Mouse (Mus musculus): ENCODE results near the gene Mydgf.

Gene Mydgf

GRCm38 (mm10) chr17:56139858-56140595 lies 43.7 kb downstream of the Mydgf start, which contains the start of gene Sema6b:
Gene Sema6b (minus strand): TSS chr17:56140343.
- peak; percentile 77 for DNase-seq

- no peak for DNase-seq
Observed at GRCm38 (mm10) chr17:56139355-56139754, 44.4 kb downstream of the Mydgf start.

- no peak for DNase-seq
Observed at GRCm38 (mm10) chr17:56137839-56138613, 45.7 kb downstream of the Mydgf start.

- DNase-seq = no peak
Observed at GRCm38 (mm10) chr17:56136558-56136957, 47.2 kb downstream of the Mydgf start.

- peak; percentile 75 for DNase-seq
Observed at GRCm38 (mm10) chr17:56134463-56134971, 49.2 kb downstream of the Mydgf start.

- no peak for DNase-seq
Observed at GRCm38 (mm10) chr17:56133457-56134363, 50.0 kb downstream of the Mydgf start.

GRCm38 (mm10) chr17:56132661-56133060 lies 51.1 kb downstream of the Mydgf start:
- peak; percentile 60 for DNase-seq

GRCm38 (mm10) chr17:56131814-56132213 lies 51.9 kb downstream of the Mydgf start:
- peak; percentile 72 for DNase-seq

GRCm38 (mm10) chr17:56131136-56131535 lies 52.6 kb downstream of the Mydgf start:
- DNase-seq = no peak

- no peak for DNase-seq
Observed at GRCm38 (mm10) chr17:56128246-56128645, 55.5 kb downstream of the Mydgf start.

GRCm38 (mm10) chr17:56126175-56126574 lies 57.5 kb downstream of the Mydgf start:
- DNase-seq = no peak

Measured in thymus, postnatal 25 days (tissue).